Mouse (Mus musculus): ENCODE measurements around the gene Sgca. TPM values are rescaled to one million over a fixed set of nuclear protein-coding genes. Genes with fewer than 3 reads are reported as not detected.
A peak's percentile ranks its signal among the peaks of the same experiment; 100 is the strongest.

The Sgca gene
- polyA plus RNA-seq, 1 experiment from 2014 or later, result 22.1 TPM

DNA sequence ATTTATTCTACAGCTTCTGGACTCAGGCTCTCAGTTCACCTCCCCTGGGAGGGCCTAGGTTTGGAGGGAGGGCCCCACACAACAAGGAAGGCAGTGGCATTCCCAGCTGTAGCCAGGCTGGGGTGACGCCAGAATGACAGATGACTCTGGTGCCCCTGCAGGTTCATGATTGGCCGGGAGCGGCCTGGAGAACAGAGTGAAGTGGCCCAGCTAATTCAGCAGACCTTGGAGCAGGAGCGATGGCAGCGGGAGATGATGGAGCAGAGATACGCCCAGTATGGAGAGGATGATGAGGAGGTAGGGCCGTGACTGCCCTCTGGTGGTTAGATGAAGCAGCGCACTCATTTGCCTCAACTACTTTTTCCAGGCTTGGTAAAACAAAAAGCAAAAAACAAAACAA is 24.9 kb upstream of the Sgca start:
- H3K9ac ChIP-seq, result no peak overlapping the region
- 8% methylated on average over 8 of the region's 8 CpGs for WGBS

GRCm38 (mm10) chr11:95000548-95000947 is 24.4 kb upstream of the Sgca start:
- no peak overlapping the region for H3K4me3 ChIP-seq
- H3K27me3 ChIP-seq, result no peaks in the 10 kb centered on the region
- no peak for ATAC-seq (replicated peaks; ENCODE audit: insufficient number of reproducible peaks, insufficient read depth, low FRiP score, low read depth)
- no peaks in the 10 kb centered on the region for H3K9me3 ChIP-seq (replicated peaks)
- H3K9ac ChIP-seq, result no peak overlapping the region
- peak overlapping the region; percentile 56 for H3K27ac ChIP-seq
- peaks cover 52% of the 10 kb centered on the region for H3K4me1 ChIP-seq (replicated peaks)
- WGBS, result 27% methylated on average over 4 of the region's 4 CpGs
- H3K36me3 ChIP-seq, result peaks cover 78% of the 10 kb centered on the region
- peak overlapping the region; percentile 14; the same call in 1 of the 2 replicates for H3K4me2 ChIP-seq

More for the DNA sequence above, 24.9 kb upstream of the Sgca start:
- Histone ChIP-seq H3K36me3 (peaks cover 80% of the 10 kb centered on the region), H3K4me2 (peak overlapping the region; percentile 14; the same call in 1 of the 2 replicates), H3K9me3 (replicated peaks) (no peaks in the 10 kb centered on the region), H3K4me3 (no peak overlapping the region), H3K27ac (peak overlapping the region; percentile 56), H3K27me3 (no peaks in the 10 kb centered on the region), H3K4me1 (replicated peaks) (peaks cover 51% of the 10 kb centered on the region)
- peak; percentile 20 for ATAC-seq (replicated peaks; ENCODE audit: insufficient number of reproducible peaks, insufficient read depth, low FRiP score, low read depth)

DNA sequence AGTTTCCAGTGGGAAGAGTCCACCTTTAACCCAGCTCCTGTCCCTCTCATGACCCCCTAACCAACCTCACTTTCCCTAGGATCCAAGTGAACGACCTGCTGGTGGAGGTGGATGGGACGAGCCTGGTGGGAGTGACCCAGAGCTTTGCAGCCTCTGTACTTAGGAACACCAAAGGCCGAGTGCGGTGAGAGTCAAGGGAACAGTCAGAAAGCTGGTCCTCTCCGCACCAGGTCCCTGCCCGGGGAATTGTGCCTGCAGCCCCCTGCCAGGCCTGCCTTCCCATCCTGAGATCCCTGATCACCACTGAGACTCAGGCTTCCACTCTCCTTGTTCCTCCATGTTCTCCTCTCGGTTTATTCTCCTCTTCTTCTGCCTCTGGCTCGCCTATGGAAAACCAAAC is 24.0 kb upstream of the Sgca start:
- H3K27ac ChIP-seq, result peak overlapping the region; percentile 20
- no peak overlapping the region for H3K9ac ChIP-seq
- WGBS, result 64% methylated on average over 8 of the region's 8 CpGs
- H3K9me3 ChIP-seq (replicated peaks), result no peaks in the 10 kb centered on the region
- no peak overlapping the region for H3K4me3 ChIP-seq
- H3K4me1 ChIP-seq (replicated peaks), result peaks cover 56% of the 10 kb centered on the region
- H3K36me3 ChIP-seq, result peaks cover 74% of the 10 kb centered on the region
- H3K4me2 ChIP-seq, result no peak overlapping the region
- no peak for ATAC-seq (replicated peaks; ENCODE audit: insufficient number of reproducible peaks, insufficient read depth, low FRiP score, low read depth)
- no peaks in the 10 kb centered on the region for H3K27me3 ChIP-seq

DNA sequence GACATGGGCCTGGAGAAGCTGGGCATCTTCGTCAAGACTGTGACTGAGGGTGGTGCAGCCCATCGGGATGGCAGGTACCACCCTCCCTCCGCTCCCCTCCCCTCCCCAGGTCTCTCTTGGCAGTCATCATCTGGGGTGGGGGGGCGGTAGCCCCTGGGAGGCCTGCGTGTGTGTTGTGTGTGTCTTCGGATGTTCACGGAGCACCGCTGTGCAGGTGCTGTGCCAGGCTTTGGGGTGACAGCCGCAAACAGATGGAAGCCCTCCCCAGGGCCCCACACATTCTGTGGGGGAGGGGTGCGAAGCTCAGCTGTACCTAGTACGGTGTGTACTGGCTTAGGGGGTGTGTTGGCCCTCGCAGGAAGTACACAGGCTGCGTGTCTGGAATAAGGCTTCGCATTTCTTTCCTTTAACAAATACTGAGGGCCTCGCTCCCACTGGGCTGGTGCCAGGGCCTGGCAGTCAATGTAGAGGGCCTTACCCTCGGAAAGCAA is 22.0 kb upstream of the Sgca start:
- Histone ChIP-seq H3K9me3 (replicated peaks) (no peaks in the 10 kb centered on the region), H3K27ac (0 out of 2 replicates have a peak overlapping the region, but pooled peaks have one; percentile 7), H3K27me3 (no peaks in the 10 kb centered on the region), H3K4me2 (no peak overlapping the region; the same call in 1 of the 2 replicates), H3K4me3 (no peak overlapping the region), H3K4me1 (replicated peaks) (peaks cover 68% of the 10 kb centered on the region), H3K36me3 (peaks cover 60% of the 10 kb centered on the region), H3K9ac (no peak overlapping the region)
- 70% methylated on average over 16 of the region's 16 CpGs for WGBS
- no peak for ATAC-seq (replicated peaks; ENCODE audit: insufficient number of reproducible peaks, insufficient read depth, low FRiP score, low read depth)

DNA sequence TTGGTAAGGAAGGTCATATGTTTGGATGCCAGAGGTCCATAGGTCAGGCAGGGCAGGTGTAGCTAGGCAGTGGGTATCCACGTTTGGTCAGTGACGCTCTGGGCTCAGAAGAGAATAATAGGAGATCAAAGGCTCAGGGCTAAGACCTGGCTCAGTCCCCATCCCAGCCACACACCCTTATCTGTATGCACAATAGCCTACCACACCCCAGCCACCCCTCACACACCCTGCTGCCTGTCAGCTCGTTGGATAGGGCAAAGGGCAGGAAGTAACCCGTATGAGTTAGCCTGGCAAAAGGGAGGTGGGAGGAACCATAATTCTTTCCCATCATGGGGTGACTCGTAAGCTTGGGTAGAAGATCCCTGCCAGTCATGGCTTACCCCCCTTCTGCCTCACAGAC is 21.5 kb upstream of the Sgca start:
- Histone ChIP-seq H3K9ac (no peak overlapping the region), H3K27me3 (no peaks in the 10 kb centered on the region), H3K36me3 (peaks cover 55% of the 10 kb centered on the region), H3K4me2 (no peak overlapping the region), H3K4me1 (replicated peaks) (peaks cover 73% of the 10 kb centered on the region), H3K4me3 (no peak overlapping the region), H3K9me3 (replicated peaks) (no peaks in the 10 kb centered on the region), H3K27ac (0 out of 2 replicates have a peak overlapping the region, but pooled peaks have one; percentile 7)
- 46% methylated on average over 5 of the region's 5 CpGs for WGBS
- no peak for ATAC-seq (replicated peaks; ENCODE audit: insufficient number of reproducible peaks, insufficient read depth, low FRiP score, low read depth)

DNA sequence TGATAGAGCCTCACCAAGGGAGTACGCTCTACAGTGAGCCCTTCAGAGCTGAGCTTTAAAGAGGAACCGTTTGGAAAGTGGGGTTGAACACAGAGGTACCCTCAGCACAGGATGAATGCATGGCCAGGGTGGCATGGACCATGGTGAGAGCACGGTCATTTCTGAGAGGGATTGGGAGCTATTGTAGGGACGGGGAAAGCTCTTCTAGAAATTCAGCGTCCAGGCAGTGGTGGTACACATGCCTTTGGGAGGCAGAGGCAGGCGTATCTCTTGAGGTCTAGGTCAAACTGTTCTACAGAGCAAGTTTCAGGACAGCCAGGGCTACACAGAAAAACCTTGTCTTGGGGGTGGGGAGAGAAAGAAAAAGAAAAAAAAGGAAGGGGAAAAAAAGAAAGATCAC is 20.9 kb upstream of the Sgca start:
- H3K27me3 ChIP-seq, result no peaks in the 10 kb centered on the region
- H3K4me1 ChIP-seq (replicated peaks), result peaks cover 79% of the 10 kb centered on the region
- H3K27ac ChIP-seq, result no peak overlapping the region
- H3K4me2 ChIP-seq, result no peak overlapping the region
- peaks cover 49% of the 10 kb centered on the region for H3K36me3 ChIP-seq
- no peaks in the 10 kb centered on the region for H3K9me3 ChIP-seq (replicated peaks)
- H3K9ac ChIP-seq, result no peak overlapping the region
- ATAC-seq (replicated peaks; ENCODE audit: insufficient number of reproducible peaks, insufficient read depth, low FRiP score, low read depth), result no peak
- WGBS, result 90% methylated on average over 6 of the region's 6 CpGs
- H3K4me3 ChIP-seq, result no peak overlapping the region

GRCm38 (mm10) chr11:94996101-94996500 is 20.0 kb upstream of the Sgca start:
- 78% methylated on average over 8 of the region's 8 CpGs for WGBS
- Histone ChIP-seq H3K9me3 (replicated peaks) (no peaks in the 10 kb centered on the region), H3K4me3 (no peak overlapping the region), H3K36me3 (peaks cover 42% of the 10 kb centered on the region; the same call in 1 of the 2 replicates), H3K27me3 (no peaks in the 10 kb centered on the region), H3K4me1 (replicated peaks) (peaks cover 78% of the 10 kb centered on the region), H3K27ac (no peak overlapping the region), H3K9ac (no peak overlapping the region; the same call in 1 of the 2 replicates), H3K4me2 (peak overlapping the region; percentile 98)
- no peak for ATAC-seq (replicated peaks; ENCODE audit: insufficient number of reproducible peaks, insufficient read depth, low FRiP score, low read depth)

DNA sequence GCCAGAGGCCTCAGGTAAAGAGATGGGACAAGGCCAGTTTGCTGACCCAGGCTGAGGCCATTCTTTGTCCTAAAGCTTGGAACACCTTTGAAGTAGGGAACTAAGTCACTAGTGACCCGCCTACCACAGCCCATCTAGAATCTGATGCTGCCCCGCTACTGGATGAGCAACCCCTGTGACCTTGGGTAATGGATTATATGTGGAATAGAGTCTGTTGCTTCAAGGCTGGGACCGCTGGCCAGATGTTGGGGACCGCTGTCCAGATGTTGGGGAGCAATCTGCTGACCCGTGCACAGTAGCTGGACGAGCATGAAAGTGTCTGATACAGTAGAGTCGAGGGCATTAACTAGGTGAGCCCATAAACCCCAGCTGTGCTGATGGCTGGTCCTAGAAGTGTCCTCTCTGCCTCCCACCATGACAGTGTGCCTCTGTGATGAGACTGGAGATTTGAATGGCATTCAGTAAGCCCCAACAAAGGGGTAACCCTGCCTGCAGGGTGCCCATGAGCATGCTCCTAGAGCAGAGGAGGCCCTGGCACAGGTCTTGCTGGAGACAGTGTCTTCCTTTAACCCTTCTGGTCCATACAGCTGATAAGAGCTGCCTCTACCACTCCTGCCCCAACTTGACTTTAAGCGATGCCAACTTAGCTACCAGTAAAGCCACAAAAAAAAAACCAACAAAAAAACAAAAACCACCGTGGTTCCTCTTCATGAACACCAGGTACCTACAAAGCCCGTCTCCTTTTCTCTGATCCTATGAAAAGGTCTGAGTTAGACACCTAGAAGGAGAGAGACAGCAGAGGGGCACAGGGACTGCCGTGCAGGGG is 19.0 kb upstream of the Sgca start:
- Histone ChIP-seq H3K9me3 (replicated peaks) (no peaks in the 10 kb centered on the region), H3K36me3 (peaks cover 38% of the 10 kb centered on the region; the same call in 1 of the 2 replicates), H3K9ac (peak overlapping the region; percentile 82), H3K4me2 (peak overlapping the region; percentile 98), H3K4me1 (replicated peaks) (peaks cover 74% of the 10 kb centered on the region), H3K4me3 (peak overlapping the region; percentile 73), H3K27ac (no peak overlapping the region), H3K27me3 (no peaks in the 10 kb centered on the region)
- WGBS, result 80% methylated on average over 11 of the region's 11 CpGs
- ATAC-seq (replicated peaks; ENCODE audit: insufficient number of reproducible peaks, insufficient read depth, low FRiP score, low read depth), result no peak

GRCm38 (mm10) chr11:94994208-94994814 is 18.2 kb upstream of the Sgca start:
- Histone ChIP-seq H3K4me1 (replicated peaks) (peaks cover 76% of the 10 kb centered on the region), H3K4me3 (peak overlapping the region; percentile 73), H3K27me3 (no peaks in the 10 kb centered on the region), H3K27ac (peak overlapping the region; percentile 92), H3K36me3 (peaks cover 29% of the 10 kb centered on the region; the same call in 1 of the 2 replicates), H3K9me3 (replicated peaks) (no peaks in the 10 kb centered on the region), H3K9ac (peak overlapping the region; percentile 82), H3K4me2 (peak overlapping the region; percentile 98)
- WGBS, result 18% methylated on average over 10 of the region's 10 CpGs
- ATAC-seq (replicated peaks; ENCODE audit: insufficient number of reproducible peaks, insufficient read depth, low FRiP score, low read depth), result no peak

DNA sequence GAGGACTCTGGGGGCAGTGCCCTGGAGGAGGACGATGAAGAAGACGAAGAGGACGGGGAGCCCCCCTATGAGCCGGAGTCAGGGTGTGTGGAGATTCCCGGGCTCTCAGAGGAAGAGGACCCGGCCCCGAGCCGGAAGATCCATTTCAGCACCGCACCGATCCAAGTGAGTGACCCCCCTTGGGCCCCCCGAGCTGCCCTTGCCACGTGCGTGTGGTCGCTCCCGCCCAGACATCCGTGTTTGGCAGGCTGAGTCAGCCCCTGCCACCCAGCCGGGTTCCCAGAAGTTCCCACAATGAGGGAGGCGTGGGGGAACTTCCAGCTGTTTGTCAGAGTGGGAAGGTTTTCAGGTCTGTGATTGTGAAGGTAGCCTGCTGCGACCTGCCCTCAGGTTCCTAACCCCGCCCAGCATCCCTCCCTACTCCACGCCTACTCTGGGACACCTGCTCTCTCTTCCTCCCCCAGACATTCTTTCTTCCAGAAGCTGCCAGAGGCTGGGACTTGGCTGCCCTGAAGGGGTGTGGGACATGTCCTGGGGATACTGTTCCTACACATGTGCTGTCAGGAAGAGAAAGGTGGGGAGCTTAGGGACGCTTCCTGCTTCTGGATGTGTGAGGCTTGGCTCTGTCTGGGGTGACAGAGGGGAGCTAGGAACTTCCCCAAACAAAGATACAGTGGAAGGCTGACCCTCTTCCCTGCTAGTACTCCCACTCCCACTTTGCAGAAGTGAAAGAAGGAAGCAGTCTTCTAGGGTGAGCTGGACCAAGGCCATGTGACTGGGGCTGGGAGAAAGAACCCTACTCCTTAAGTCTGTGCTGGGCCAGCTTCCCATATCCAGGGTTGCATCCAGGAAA is 16.9 kb upstream of the Sgca start:
- peaks cover 83% of the 10 kb centered on the region for H3K4me1 ChIP-seq (replicated peaks)

GRCm38 (mm10) chr11:94992480-94992753 is 16.3 kb upstream of the Sgca start:
- peak overlapping the region; percentile 92 for H3K27ac ChIP-seq
- peak overlapping the region; percentile 82 for H3K9ac ChIP-seq
- 1% methylated on average over 20 of the region's 20 CpGs for WGBS
- H3K36me3 ChIP-seq, result peaks cover 12% of the 10 kb centered on the region; the same call in 1 of the 2 replicates
- H3K4me1 ChIP-seq (replicated peaks), result peaks cover 85% of the 10 kb centered on the region
- ATAC-seq (replicated peaks; ENCODE audit: insufficient number of reproducible peaks, insufficient read depth, low FRiP score, low read depth), result no peak
- no peaks in the 10 kb centered on the region for H3K27me3 ChIP-seq
- peak overlapping the region; percentile 73 for H3K4me3 ChIP-seq
- H3K9me3 ChIP-seq (replicated peaks), result no peaks in the 10 kb centered on the region
- H3K4me2 ChIP-seq, result peak overlapping the region; percentile 98

More for the DNA sequence above, 16.9 kb upstream of the Sgca start:
- Histone ChIP-seq H3K4me2 (peak overlapping the region; percentile 98), H3K9ac (peak overlapping the region; percentile 82), H3K27me3 (no peaks in the 10 kb centered on the region), H3K27ac (peak overlapping the region; percentile 92), H3K9me3 (replicated peaks) (no peaks in the 10 kb centered on the region), H3K4me3 (peak overlapping the region; percentile 73), H3K36me3 (peaks cover 18% of the 10 kb centered on the region; the same call in 1 of the 2 replicates)
- 2% methylated on average over 22 of the region's 22 CpGs for WGBS
- ATAC-seq (replicated peaks; ENCODE audit: insufficient number of reproducible peaks, insufficient read depth, low FRiP score, low read depth), result no peak; the same call in 1 of the 2 replicates
